Mouse (Mus musculus) embryonic facial prominence, embryonic 10.5 days (tissue): Measurements from ENCODE around the gene Tnfaip8l2. TPM values are rescaled to one million over a fixed set of nuclear protein-coding genes. Genes with fewer than 3 reads are reported as not detected.

Experiments
- DNase-seq: peaks from one replicate; pipeline ENCODE4 v3.0.0-alpha.2; 2017; ENCODE audit warnings: low spot score
- H3K27ac ChIP-seq: fragments of 300-500 bp; sonication (generic); replicated peaks from 2 replicates; pipeline ENCODE4 v1.5.1; 2016; ENCODE audit warnings: mild to moderate bottlenecking
- H3K27me3 ChIP-seq: fragments of 300-500 bp; sonication (generic); replicated peaks from 2 replicates; pipeline ENCODE4 v1.6.1; 2016; ENCODE audit warnings: low read depth, mild to moderate bottlenecking; ENCODE audit not compliant: poor library complexity, severe bottlenecking
- H3K36me3 ChIP-seq: fragments of 300-500 bp; sonication (generic); replicated peaks from 2 replicates; pipeline ENCODE4 v1.6.1; 2016; ENCODE audit warnings: mild to moderate bottlenecking, moderate library complexity
- H3K4me1 ChIP-seq: fragments of 300-500 bp; sonication (generic); 2 replicates; pipeline ENCODE4 v1.6.1; 2016
- H3K4me3 ChIP-seq: fragments of 300-500 bp; sonication (generic); 2 replicates; pipeline ENCODE4 v1.5.1; 2016; ENCODE audit warnings: mild to moderate bottlenecking, moderate library complexity
- H3K9me3 ChIP-seq: fragments of 300-500 bp; sonication (generic); 2 replicates; pipeline ENCODE4 v1.6.1; 2016; ENCODE audit warnings: mild to moderate bottlenecking
- WGBS: fragments of 180-500 bp; shearing (Covaris S2); methylation state at CpG from one replicate; pipeline ENCODE4 v1.1.7; 2016; 5-methylcytosine and 5-hydroxymethylcytosine counted together
- microRNA-seq: library from miRNA; unstranded; fragments of <30 nt; microRNA quantifications from one replicate; pipeline ENCODE4, GENCODE M21; 2017
- polyA plus RNA-seq: library from polyadenylated mRNA; unstranded; fragments of >200 nt; fragmentation: Nextera tagmentation; extraction: Ambion mirVana; gene quantifications from 2 replicates; pipeline ENCODE4 v1.2.1, GENCODE M21; 2016

Gene Tnfaip8l2
- polyA plus RNA-seq, 1 experiment from 2014 or later = 2.8 TPM

DNA sequence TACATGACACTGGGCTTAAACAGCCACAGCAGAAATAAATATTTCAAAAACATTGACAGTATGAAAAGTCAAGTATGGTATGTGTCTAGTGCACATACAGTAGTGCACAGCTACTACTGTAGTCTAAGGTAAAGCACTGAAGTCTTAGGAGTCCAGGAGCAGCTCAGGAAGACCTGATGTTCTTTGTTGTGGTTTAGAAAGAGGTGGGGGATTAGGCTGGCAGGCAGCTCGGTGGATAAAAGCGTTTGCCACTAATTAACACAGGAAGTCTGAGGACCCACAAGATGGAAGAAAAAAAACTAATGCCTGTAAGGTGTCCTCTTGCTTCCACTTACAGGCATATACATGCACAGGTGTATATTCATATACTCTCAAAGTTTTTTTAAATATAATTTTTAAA is 41.3 kb downstream of the Tnfaip8l2 start:
- H3K36me3 ChIP-seq = peaks cover 60% of the 10 kb centered on the region
- no peak overlapping the region for H3K4me3 ChIP-seq
- H3K4me1 ChIP-seq = peaks cover 12% of the 10 kb centered on the region
- WGBS = 45% methylated on average over 2 of the region's 2 CpGs
- no peaks in the 10 kb centered on the region for H3K27me3 ChIP-seq
- H3K27ac ChIP-seq = no peak overlapping the region
- H3K9me3 ChIP-seq = no peaks in the 10 kb centered on the region
- no peak for DNase-seq

Small RNA genes within 50 kb of the gene (microRNA-seq; reads per million reads assigned to microRNA genes)
- not detected for gene Mir8099-1

Other genes starting within 250 kb of the Tnfaip8l2 start
- 6.4 and 7.7 TPM in 2 replicates for gene Selenbp1, start 209.3 kb downstream of the Tnfaip8l2 start, polyA plus RNA-seq
- 6.9 and 7.0 TPM in 2 replicates for gene Rfx5, start 188.3 kb downstream of the Tnfaip8l2 start, polyA plus RNA-seq
- 23.8 and 24.4 TPM in 2 replicates for gene Pi4kb, start 167.6 kb downstream of the Tnfaip8l2 start, polyA plus RNA-seq
- 34.9 and 36.9 TPM in 2 replicates for gene Zfp687, start 126.9 kb downstream of the Tnfaip8l2 start, polyA plus RNA-seq
- 349 and 357 TPM in 2 replicates for gene Psmd4, start 99.7 kb downstream of the Tnfaip8l2 start, polyA plus RNA-seq
- gene Pip5k1a, start 35.4 kb downstream of the Tnfaip8l2 start, polyA plus RNA-seq = 18.0 and 21.3 TPM in 2 replicates
- gene Vps72, start 31.3 kb downstream of the Tnfaip8l2 start, polyA plus RNA-seq = 288 and 295 TPM in 2 replicates
- 1.4 and 1.5 TPM in 2 replicates for gene Tmod4, start 17.9 kb downstream of the Tnfaip8l2 start, polyA plus RNA-seq
- 81.0 and 84.4 TPM in 2 replicates for gene Scnm1, start 8.3 kb downstream of the Tnfaip8l2 start, polyA plus RNA-seq
- gene Lysmd1, start 8.3 kb downstream of the Tnfaip8l2 start, polyA plus RNA-seq = 14.0 and 14.5 TPM in 2 replicates
- 6.8 and 9.2 TPM in 2 replicates for gene Sema6c, start 18.1 kb upstream of the Tnfaip8l2 start, polyA plus RNA-seq
- gene Gabpb2, start 75.6 kb upstream of the Tnfaip8l2 start, polyA plus RNA-seq = 12.0 and 12.5 TPM in 2 replicates
- 91.1 and 91.2 TPM in 2 replicates for gene Cdc42se1, start 86.4 kb upstream of the Tnfaip8l2 start, polyA plus RNA-seq
- 29.9 and 35.2 TPM in 2 replicates for gene Mllt11, start 89.8 kb upstream of the Tnfaip8l2 start, polyA plus RNA-seq
- gene Gm128, start 99.2 kb upstream of the Tnfaip8l2 start, polyA plus RNA-seq = 0.38 and 0.45 TPM in 2 replicates
- gene Bnipl, start 108.8 kb upstream of the Tnfaip8l2 start, polyA plus RNA-seq = 0.99 and 2.0 TPM in 2 replicates
- gene Mindy1, start 139.0 kb upstream of the Tnfaip8l2 start, polyA plus RNA-seq = 36.3 and 37.1 TPM in 2 replicates
- 27.3 and 29.1 TPM in 2 replicates for gene Prune1, start 139.7 kb upstream of the Tnfaip8l2 start, polyA plus RNA-seq
- gene Anxa9, start 164.8 kb upstream of the Tnfaip8l2 start, polyA plus RNA-seq = 1.3 and 1.4 TPM in 2 replicates
- gene Cers2, start 172.4 kb upstream of the Tnfaip8l2 start, polyA plus RNA-seq = 125 TPM in 2 replicates
- gene Setdb1, start 214.8 kb upstream of the Tnfaip8l2 start, polyA plus RNA-seq = 60.9 and 61.1 TPM in 2 replicates